Mouse (Mus musculus): ENCODE data around the gene Hoxd4.

The Hoxd4 gene

GRCm38 (mm10) chr2:74745540-74746297 lies 34.0 kb downstream of the Hoxd4 start:
- ATAC-seq (ENCODE audit: low TSS enrichment) = no peak

GRCm38 (mm10) chr2:74746298-74746921 lies 34.7 kb downstream of the Hoxd4 start:
- ATAC-seq (ENCODE audit: low TSS enrichment) = no peak

DNA sequence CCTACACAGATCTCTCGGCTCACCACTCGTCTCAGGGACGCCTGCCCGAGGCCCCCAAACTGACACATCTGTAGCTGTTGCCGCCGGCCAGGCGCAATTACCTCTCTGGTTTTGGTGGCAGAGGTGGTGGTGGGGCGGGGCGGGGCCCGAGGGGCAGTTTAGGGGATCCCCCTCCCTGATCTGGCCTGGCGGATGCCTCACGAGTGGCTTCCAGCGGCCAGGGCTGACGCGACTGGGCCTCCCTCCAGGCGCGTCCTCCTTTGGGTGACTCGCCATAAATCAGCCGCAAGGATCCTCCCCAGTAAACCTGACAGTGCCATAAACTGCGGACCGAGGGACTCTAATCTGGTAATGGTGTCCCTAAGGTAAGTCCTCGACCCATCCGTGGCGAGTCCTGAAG lies 35.3 kb downstream of the Hoxd4 start:
- no peak for ATAC-seq (ENCODE audit: low TSS enrichment)

DNA sequence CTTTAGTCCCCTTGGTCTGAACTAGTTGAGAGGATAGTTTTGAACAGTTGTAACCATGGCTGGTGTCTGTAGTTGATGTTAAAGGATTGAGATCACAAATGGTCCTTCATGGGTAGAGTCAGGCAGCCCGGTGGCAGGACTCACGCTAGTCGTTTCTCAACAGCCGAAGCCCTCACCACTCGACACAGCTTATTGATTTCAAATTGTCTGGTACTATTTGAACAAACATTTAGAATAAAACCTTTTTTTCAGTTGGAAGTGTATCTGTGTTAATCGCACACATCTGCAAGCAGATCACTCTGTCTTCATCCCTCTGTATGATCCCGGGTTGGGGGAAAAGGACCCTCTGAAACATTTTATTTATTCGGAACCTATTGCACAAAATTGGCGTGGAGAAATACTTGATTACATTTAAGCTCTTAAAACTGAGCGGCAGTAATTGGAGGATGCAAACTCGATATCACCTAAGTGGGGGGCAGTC lies 36.0 kb downstream of the Hoxd4 start:
- ATAC-seq (ENCODE audit: low TSS enrichment) = no peak

GRCm38 (mm10) chr2:74748436-74748995 lies 36.8 kb downstream of the Hoxd4 start:
- no peak for ATAC-seq (ENCODE audit: low TSS enrichment)

GRCm38 (mm10) chr2:74749337-74750121 lies 37.8 kb downstream of the Hoxd4 start:
- ATAC-seq (ENCODE audit: low TSS enrichment) = no peak

DNA sequence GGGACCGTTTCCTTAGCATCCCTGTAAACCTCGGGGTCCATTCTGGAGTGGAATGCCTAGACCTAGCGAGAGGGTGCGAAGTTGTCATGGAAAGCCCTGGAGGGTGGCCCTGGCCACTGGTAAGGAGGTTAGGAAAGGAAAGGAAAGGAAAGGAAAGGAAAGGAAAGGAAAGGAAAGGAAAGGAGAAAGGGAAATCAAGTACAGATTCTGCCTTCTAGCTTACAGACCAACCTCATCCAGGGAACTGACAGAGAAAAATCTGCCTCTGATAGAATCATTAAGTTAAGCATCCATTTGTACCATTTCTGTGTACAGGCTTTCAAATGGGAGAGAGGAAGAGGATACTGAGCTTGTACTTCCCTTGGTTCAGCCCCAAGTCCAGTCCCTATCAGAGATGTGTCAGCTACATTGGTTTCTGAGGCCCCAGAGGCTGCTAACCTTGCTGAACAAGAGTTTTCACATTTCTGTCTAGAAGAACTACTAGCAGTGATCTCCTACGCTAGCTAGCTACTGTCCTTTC lies 39.1 kb downstream of the Hoxd4 start:
- no peak for ATAC-seq (ENCODE audit: low TSS enrichment)

GRCm38 (mm10) chr2:74751861-74752260 lies 40.1 kb downstream of the Hoxd4 start:
- no peak for ATAC-seq (ENCODE audit: low TSS enrichment)

- ATAC-seq (ENCODE audit: low TSS enrichment) = no peak
Measured at GRCm38 (mm10) chr2:74752431-74753174, 40.9 kb downstream of the Hoxd4 start.

- ATAC-seq (ENCODE audit: low TSS enrichment) = no peak
Measured at GRCm38 (mm10) chr2:74753175-74753523, 41.4 kb downstream of the Hoxd4 start.

DNA sequence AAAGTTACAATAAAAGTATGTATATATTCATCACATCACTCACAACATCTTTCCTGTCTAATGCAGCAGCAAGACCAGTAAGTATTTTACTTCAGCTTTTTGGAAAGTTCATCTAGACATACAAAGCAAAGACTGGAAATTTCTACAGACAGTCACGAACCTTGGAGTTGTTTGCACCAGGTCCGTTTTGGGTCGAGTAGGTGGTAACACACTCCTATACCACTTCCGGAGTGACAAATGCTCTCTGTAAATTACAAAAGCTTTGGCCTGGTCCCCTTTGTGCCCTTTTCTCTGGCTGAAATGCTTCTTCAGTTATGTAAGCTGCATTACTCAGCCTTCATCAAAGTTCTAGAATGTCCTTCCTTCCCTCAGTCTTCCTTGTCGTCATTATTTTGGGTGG lies 42.0 kb downstream of the Hoxd4 start:
- no peak for ATAC-seq (ENCODE audit: low TSS enrichment)

DNA sequence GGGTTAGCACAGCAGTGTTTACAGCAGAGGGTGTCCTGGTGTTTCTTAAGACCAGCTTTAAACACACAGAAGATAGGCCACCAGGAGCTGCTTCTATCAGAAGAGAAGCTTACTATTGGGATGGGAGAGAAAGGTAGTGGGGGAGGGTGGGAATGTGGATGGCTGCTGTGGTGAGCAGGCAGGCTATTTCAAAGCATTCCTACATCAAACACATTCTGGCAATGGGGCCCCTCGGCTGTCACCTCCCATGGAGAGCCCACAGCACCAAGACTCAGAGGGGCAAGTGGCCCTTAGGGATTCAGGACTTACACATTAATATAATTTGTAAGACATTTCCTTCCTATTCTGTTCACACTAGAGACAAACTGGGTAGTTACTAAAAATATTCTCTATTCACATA lies 48.4 kb downstream of the Hoxd4 start:
- ATAC-seq (ENCODE audit: low TSS enrichment) = no peak

- no peak for ATAC-seq (ENCODE audit: low TSS enrichment)
Measured at GRCm38 (mm10) chr2:74761941-74762340, 50.2 kb downstream of the Hoxd4 start.

DNA sequence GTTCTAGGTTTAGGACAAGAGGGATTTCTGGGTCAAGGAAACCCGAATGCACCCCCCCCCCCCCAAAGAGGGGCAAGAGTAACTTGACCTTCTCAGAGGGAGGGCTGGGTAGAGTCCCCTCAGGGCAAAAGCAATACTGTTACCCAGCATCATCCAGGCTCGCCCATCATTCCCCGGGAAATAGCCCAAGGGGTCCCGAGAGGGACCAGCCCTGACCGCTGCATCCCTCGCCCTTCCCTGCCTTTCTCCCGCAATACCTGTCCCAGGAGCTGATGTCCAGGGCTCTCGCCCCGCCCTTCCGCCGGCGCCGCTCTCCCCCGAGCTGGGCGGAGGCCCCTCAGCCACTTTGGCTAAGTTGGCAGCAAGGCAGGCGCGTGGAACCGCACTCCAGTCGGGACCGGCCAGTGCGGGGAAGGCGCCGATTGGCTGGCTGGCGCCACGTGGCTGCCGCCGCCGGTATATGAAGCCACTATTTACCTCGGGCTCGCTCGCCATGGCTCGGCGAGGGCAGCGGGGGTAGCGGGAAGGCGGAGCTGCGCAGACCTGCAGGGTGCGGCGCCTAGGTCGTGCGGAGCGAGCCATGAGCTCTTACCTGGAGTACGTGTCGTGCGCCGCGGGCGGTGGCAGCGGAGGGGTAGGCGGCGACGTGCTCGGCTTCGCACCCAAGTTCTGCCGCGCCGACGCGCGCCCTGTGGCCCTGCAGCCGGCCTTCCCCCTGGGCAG lies 51.0 kb downstream of the Hoxd4 start, which contains the start of gene Hoxd1:
Hoxd1 (plus strand) TSS at position 459 of the 723 bp plus-strand sequence.
- 0 out of 2 replicates have a peak, but pooled peaks have one; percentile 59 for ATAC-seq (ENCODE audit: low TSS enrichment)

DNA sequence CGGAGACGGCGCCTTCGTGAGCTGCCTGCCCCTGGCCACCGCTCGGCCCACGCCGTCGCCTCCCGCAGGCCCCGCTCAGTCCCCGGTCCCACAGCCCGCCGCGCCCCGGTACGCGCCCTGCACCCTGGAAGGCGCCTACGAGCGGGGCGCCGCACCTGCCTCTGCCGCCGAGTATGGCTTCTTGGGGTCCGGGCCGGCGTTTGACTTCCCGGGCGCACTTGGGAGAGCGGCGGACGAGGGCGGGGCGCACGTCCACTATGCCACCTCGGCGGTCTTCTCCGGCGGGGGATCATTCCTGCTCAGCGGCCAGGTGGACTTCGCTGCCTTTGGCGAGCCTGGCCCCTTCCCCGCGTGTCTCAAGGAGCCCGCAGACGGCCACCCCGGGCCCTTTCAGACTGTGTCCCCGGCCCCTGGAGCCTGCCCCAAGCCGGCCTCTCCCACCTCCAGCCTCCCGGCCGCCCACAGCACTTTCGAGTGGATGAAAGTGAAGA lies 51.6 kb downstream of the Hoxd4 start:
- no peak for ATAC-seq (ENCODE audit: low TSS enrichment)

GRCm38 (mm10) chr2:74763976-74764375 lies 52.2 kb downstream of the Hoxd4 start:
- no peak for ATAC-seq (ENCODE audit: low TSS enrichment)

- ATAC-seq (ENCODE audit: low TSS enrichment) = peak; percentile 64
Measured at GRCm38 (mm10) chr2:74774359-74774758, 62.6 kb downstream of the Hoxd4 start.

DNA sequence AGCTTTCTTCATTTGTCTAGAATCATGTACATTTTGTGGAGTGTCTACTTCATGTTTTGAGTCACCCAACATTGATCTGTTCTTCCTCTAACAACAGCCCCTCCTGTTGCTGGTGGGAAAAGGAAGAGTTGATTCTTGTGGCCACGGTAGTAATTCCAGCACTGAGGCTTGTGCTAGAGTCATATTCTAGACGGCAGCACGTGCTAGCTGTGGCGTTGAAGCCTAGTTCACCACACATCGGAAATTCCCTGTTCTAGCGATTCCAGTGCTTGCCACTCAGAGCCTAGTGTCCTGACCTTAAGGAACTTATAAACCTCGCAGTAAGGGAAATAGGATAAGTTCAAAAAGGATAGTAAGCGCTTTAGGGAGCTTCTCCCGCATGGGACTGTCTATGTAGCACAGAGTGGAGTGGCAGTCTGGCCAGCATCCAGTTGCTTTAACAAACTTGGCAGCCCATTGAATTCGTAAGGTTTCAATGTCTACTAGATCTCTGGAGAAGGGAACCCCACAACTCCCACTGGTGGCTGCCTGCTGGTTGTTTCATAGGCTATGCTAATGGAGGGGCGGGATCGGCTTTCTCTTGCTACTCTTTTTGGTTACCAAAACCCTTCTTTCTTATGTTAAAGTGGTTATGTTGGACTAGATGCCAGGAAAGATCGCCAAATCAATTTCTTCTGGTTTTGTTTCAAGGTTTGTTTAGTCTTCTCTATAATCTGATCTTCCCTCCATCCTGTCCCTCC lies 66.0 kb downstream of the Hoxd4 start:
- ATAC-seq (ENCODE audit: low TSS enrichment) = no peak
